Mouse (Mus musculus): ENCODE data around the gene Vps13d. TPM values are rescaled to one million over a fixed set of nuclear protein-coding genes. Genes with fewer than 3 reads are reported as not detected.

The Vps13d gene
- polyA plus RNA-seq, 1 experiment: 15.6 TPM

- Histone ChIP-seq H3K4me1 (ENCODE audit: control insufficient read depth, insufficient read depth, low read length) (no peaks in the 10 kb centered on the region), H3K9me3 (replicated peaks; ENCODE audit: control insufficient read depth, insufficient read depth, low read length, poor library complexity, severe bottlenecking) (no peaks in the 10 kb centered on the region), H3K27ac (ENCODE audit: insufficient read depth, low read length) (no peak overlapping the region), H3K27me3 (ENCODE audit: control insufficient read depth, insufficient read depth, low read length, poor library complexity, severe bottlenecking) (no peaks in the 10 kb centered on the region), H3K9ac (ENCODE audit: low read depth, poor library complexity, severe bottlenecking) (no peak overlapping the region), H3K36me3 (ENCODE audit: control insufficient read depth, insufficient read depth, low read length, poor library complexity, severe bottlenecking) (no peaks in the 10 kb centered on the region), H3K4me3 (ENCODE audit: low read depth, low read length) (no peak overlapping the region)
- TF ChIP-seq POLR2A (IDR thresholded peaks at IDR 0.05; ENCODE audit: insufficient read depth, low read length) (no peak), CTCF (IDR thresholded peaks at IDR 0.05; ENCODE audit: low read depth, low read length) (no peak), EP300 (IDR thresholded peaks at IDR 0.05; ENCODE audit: insufficient read depth, low read depth, low read length) (no peak)
These were observed 188.8 kb downstream of the Vps13d start for GRCm38 (mm10) chr4:145005943-145006545.

DNA sequence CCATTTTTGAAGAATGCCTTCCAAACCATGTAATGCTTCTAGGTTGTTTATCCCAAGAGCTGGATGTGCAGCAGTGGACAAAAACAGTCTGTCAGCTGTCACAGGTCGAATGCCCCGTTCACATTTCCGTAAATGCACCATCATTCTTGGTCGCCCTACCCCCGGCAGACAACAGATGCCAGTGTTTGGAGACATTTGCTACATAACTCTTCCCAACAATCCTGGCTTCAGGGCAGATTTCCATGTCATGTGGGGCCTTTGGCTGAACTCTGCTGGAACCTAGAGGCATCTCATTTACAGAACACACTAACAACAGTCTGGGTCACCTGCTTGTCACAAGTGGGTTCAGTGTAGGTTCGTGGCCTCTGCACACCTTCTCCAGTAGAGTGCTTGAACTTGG is 190.6 kb downstream of the Vps13d start:
- Histone ChIP-seq H3K9ac (ENCODE audit: low read depth, poor library complexity, severe bottlenecking) (no peak overlapping the region), H3K27me3 (ENCODE audit: control insufficient read depth, insufficient read depth, low read length, poor library complexity, severe bottlenecking) (no peaks in the 10 kb centered on the region), H3K27ac (ENCODE audit: insufficient read depth, low read length) (no peak overlapping the region), H3K36me3 (ENCODE audit: control insufficient read depth, insufficient read depth, low read length, poor library complexity, severe bottlenecking) (no peaks in the 10 kb centered on the region), H3K4me1 (ENCODE audit: control insufficient read depth, insufficient read depth, low read length) (no peaks in the 10 kb centered on the region), H3K4me3 (ENCODE audit: low read depth, low read length) (no peak overlapping the region), H3K9me3 (replicated peaks; ENCODE audit: control insufficient read depth, insufficient read depth, low read length, poor library complexity, severe bottlenecking) (no peaks in the 10 kb centered on the region)
- TF ChIP-seq CTCF (IDR thresholded peaks at IDR 0.05; ENCODE audit: low read depth, low read length) (no peak), POLR2A (IDR thresholded peaks at IDR 0.05; ENCODE audit: insufficient read depth, low read length) (no peak), EP300 (IDR thresholded peaks at IDR 0.05; ENCODE audit: insufficient read depth, low read depth, low read length) (no peak)

DNA sequence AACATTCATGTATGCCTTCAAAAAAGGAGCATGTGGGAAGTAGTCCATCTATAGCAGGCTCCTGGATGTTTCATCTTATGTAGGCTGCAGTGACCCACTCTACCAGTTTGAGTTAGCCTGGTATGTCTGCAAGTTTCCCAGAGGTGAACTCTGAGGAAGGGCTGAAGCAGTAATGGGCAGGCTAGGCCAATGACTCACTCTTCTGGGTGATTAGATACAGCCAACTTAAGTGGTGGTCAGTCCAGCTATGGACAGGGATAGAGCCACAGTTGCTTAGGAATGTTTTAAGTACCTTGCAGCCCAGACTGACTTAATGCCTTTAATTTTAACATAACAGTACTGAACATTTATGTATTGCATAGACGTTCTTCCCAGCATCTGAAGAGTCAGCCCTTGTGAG is 192.1 kb downstream of the Vps13d start:
- H3K9me3 ChIP-seq (replicated peaks; ENCODE audit: control insufficient read depth, insufficient read depth, low read length, poor library complexity, severe bottlenecking): no peaks in the 10 kb centered on the region
- TF ChIP-seq POLR2A (IDR thresholded peaks at IDR 0.05; ENCODE audit: insufficient read depth, low read length): no peak
- no peak for TF ChIP-seq CTCF (IDR thresholded peaks at IDR 0.05; ENCODE audit: low read depth, low read length)
- TF ChIP-seq EP300 (IDR thresholded peaks at IDR 0.05; ENCODE audit: insufficient read depth, low read depth, low read length): no peak
- H3K27me3 ChIP-seq (ENCODE audit: control insufficient read depth, insufficient read depth, low read length, poor library complexity, severe bottlenecking): no peaks in the 10 kb centered on the region
- no peaks in the 10 kb centered on the region for H3K4me1 ChIP-seq (ENCODE audit: control insufficient read depth, insufficient read depth, low read length)
- no peaks in the 10 kb centered on the region for H3K36me3 ChIP-seq (ENCODE audit: control insufficient read depth, insufficient read depth, low read length, poor library complexity, severe bottlenecking)
- no peak overlapping the region for H3K4me3 ChIP-seq (ENCODE audit: low read depth, low read length)
- no peak overlapping the region for H3K9ac ChIP-seq (ENCODE audit: low read depth, poor library complexity, severe bottlenecking)
- H3K27ac ChIP-seq (ENCODE audit: insufficient read depth, low read length): no peak overlapping the region

DNA sequence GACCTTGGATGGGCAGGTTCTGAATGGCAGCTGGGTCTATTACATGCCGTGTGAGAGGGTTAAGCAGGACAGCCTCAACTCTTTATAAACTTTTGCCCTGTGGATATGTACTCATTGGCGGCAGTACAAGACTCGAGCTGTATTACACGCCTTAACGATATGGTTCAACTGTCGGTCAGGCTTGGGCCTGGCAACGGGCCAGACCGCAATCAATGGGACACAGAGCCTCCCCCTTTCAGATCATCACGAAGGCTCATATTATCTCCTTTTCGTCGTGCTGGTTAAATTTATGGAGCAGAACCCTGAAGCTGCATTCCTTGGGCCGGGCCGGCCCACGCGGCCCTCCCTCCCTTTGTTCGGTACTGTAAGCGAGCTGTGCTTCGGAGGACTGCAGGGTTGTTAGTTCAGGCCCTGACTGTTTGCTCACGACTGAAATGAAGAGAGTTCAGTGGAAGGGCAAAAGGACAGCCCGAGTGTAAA is 194.9 kb downstream of the Vps13d start:
- Histone ChIP-seq H3K27ac (ENCODE audit: insufficient read depth, low read length) (no peak overlapping the region), H3K36me3 (ENCODE audit: control insufficient read depth, insufficient read depth, low read length, poor library complexity, severe bottlenecking) (no peaks in the 10 kb centered on the region), H3K4me3 (ENCODE audit: low read depth, low read length) (no peak overlapping the region), H3K4me1 (ENCODE audit: control insufficient read depth, insufficient read depth, low read length) (peaks cover 2% of the 10 kb centered on the region), H3K9me3 (replicated peaks; ENCODE audit: control insufficient read depth, insufficient read depth, low read length, poor library complexity, severe bottlenecking) (no peaks in the 10 kb centered on the region), H3K9ac (ENCODE audit: low read depth, poor library complexity, severe bottlenecking) (no peak overlapping the region), H3K27me3 (ENCODE audit: control insufficient read depth, insufficient read depth, low read length, poor library complexity, severe bottlenecking) (no peaks in the 10 kb centered on the region)
- TF ChIP-seq CTCF (IDR thresholded peaks at IDR 0.05; ENCODE audit: low read depth, low read length): no peak
- TF ChIP-seq EP300 (IDR thresholded peaks at IDR 0.05; ENCODE audit: insufficient read depth, low read depth, low read length): no peak
- no peak for TF ChIP-seq POLR2A (IDR thresholded peaks at IDR 0.05; ENCODE audit: insufficient read depth, low read length)

DNA sequence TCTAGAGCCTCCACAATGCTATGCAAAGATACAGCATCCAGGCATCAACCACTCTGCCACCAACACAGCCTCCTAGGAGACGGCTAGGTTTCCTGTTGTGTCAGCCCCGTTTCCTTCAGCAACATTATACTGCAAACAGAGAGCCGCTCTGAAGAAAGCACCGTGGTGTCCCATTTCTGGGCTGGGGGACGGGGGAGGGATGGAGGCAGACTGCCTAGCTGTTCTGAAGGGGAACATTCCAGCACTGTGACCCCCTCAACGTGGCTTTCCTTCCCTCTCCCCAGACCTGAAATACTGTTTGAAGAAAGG is 195.3 kb downstream of the Vps13d start:
- peaks cover 2% of the 10 kb centered on the region for H3K4me1 ChIP-seq (ENCODE audit: control insufficient read depth, insufficient read depth, low read length)
- no peak overlapping the region for H3K9ac ChIP-seq (ENCODE audit: low read depth, poor library complexity, severe bottlenecking)
- H3K9me3 ChIP-seq (replicated peaks; ENCODE audit: control insufficient read depth, insufficient read depth, low read length, poor library complexity, severe bottlenecking): no peaks in the 10 kb centered on the region
- H3K27ac ChIP-seq (ENCODE audit: insufficient read depth, low read length): no peak overlapping the region
- no peaks in the 10 kb centered on the region for H3K27me3 ChIP-seq (ENCODE audit: control insufficient read depth, insufficient read depth, low read length, poor library complexity, severe bottlenecking)
- TF ChIP-seq POLR2A (IDR thresholded peaks at IDR 0.05; ENCODE audit: insufficient read depth, low read length) (no peak), EP300 (IDR thresholded peaks at IDR 0.05; ENCODE audit: insufficient read depth, low read depth, low read length) (no peak)
- no peaks in the 10 kb centered on the region for H3K36me3 ChIP-seq (ENCODE audit: control insufficient read depth, insufficient read depth, low read length, poor library complexity, severe bottlenecking)
- H3K4me3 ChIP-seq (ENCODE audit: low read depth, low read length): no peak overlapping the region

DNA sequence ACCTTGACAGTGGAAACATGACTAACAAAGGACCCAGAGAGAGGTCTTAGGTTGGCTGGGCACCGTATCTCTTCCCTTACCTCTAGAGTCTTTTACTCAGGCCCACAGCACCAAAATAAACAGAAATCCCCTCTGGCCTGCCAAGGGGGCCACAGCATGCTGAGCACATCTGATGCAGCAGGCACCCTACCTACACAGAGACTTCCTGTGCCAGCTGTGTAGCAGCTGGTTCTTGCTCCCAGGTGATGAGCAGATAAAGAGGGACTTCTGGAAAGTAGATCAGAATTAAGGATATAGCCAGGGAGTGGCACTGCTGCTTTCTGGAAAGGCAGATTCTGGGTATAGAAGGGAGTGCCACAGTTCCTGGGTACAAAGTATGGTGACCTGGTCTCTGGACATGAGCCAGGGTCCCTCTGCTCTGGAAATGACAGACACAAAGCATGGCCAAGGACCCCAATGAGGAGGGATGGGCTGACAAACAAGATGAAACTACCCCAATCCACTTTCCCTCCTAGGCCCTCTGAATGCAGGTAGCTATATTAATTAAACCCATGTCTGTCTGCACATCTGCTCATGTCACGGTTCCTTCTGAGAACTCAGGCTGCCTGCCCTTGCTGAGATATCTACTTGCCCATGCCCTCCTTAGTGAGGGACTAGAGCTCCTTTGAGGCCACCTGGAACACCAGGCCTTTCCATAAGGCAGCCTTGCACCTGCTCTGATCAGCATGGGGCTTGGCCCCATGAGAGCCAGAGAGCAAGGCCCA is 195.8 kb downstream of the Vps13d start:
- H3K9me3 ChIP-seq (replicated peaks; ENCODE audit: control insufficient read depth, insufficient read depth, low read length, poor library complexity, severe bottlenecking): no peaks in the 10 kb centered on the region
- H3K27ac ChIP-seq (ENCODE audit: insufficient read depth, low read length): no peak overlapping the region
- TF ChIP-seq POLR2A (IDR thresholded peaks at IDR 0.05; ENCODE audit: insufficient read depth, low read length) (no peak), CTCF (IDR thresholded peaks at IDR 0.05; ENCODE audit: low read depth, low read length) (no peak), EP300 (IDR thresholded peaks at IDR 0.05; ENCODE audit: insufficient read depth, low read depth, low read length) (no peak)
- no peaks in the 10 kb centered on the region for H3K36me3 ChIP-seq (ENCODE audit: control insufficient read depth, insufficient read depth, low read length, poor library complexity, severe bottlenecking)
- H3K9ac ChIP-seq (ENCODE audit: low read depth, poor library complexity, severe bottlenecking): no peak overlapping the region
- H3K27me3 ChIP-seq (ENCODE audit: control insufficient read depth, insufficient read depth, low read length, poor library complexity, severe bottlenecking): no peaks in the 10 kb centered on the region
- peaks cover 2% of the 10 kb centered on the region for H3K4me1 ChIP-seq (ENCODE audit: control insufficient read depth, insufficient read depth, low read length)
- no peak overlapping the region for H3K4me3 ChIP-seq (ENCODE audit: low read depth, low read length)
